Mouse (Mus musculus) erythroblast, embryonic 14.5 days (primary cell): ENCODE data around the gene Cacna1s.

Source experiments
- GATA1 ChIP-seq: IDR thresholded peaks from 2 replicates; pipeline ENCODE4 v1.6.1; 2012; ENCODE audit warnings: low read length, inconsistent platforms, mixed read lengths
- TAL1 ChIP-seq: IDR thresholded peaks from 3 replicates; pipeline ENCODE4 v1.6.1; 2012; ENCODE audit warnings: low read length, inconsistent platforms, mixed read lengths

- TF ChIP-seq TAL1 (no peak), GATA1 (no peak)
Measured at GRCm38 (mm10) chr1:136137071-136137531, 84.6 kb downstream of the Cacna1s start.
